Mouse (Mus musculus) kidney, postnatal 0 days (tissue): Measurements from ENCODE around the gene Clip3. TPM values are rescaled to one million over a fixed set of nuclear protein-coding genes. Genes with fewer than 3 reads are reported as not detected.
A peak's percentile ranks its signal among the peaks of the same experiment; 100 is the strongest.

Experiments used
- ATAC-seq: fragments of 200-750 bp; cut with Nextera tagmentation; replicated peaks from 2 replicates; pipeline ENCODE4 v1.8.0; 2017; ENCODE audit warnings: low read depth, moderate number of reproducible peaks, moderate TSS enrichment, moderate library complexity; ENCODE audit not compliant: low FRiP score
- DNase-seq: peaks from one replicate; pipeline ENCODE4 v3.0.0-alpha.2; 2016; ENCODE audit warnings: low spot score
- H3K27ac ChIP-seq: fragments of 300-500 bp; sonication (generic); 2 replicates; pipeline ENCODE4 v1.5.1; 2014; ENCODE audit warnings: mild to moderate bottlenecking
- H3K27me3 ChIP-seq: fragments of 300-500 bp; sonication (generic); 2 replicates; pipeline ENCODE4 v1.6.1; 2014; ENCODE audit warnings: low read length, mixed read lengths; ENCODE audit not compliant: insufficient read depth
- H3K36me3 ChIP-seq: fragments of 300-500 bp; sonication (generic); 2 replicates; pipeline ENCODE4 v1.6.1; 2014; ENCODE audit warnings: low read length, mixed read lengths; ENCODE audit not compliant: insufficient read depth
- H3K4me1 ChIP-seq: fragments of 300-500 bp; sonication (generic); replicated peaks from 2 replicates; pipeline ENCODE4 v1.6.1; 2014; ENCODE audit warnings: antibody characterized with exemption, low read length, mixed read lengths; ENCODE audit not compliant: insufficient read depth
- H3K4me2 ChIP-seq: fragments of 300-500 bp; sonication (generic); 2 replicates; pipeline ENCODE4 v1.6.1; 2014; ENCODE audit warnings: mild to moderate bottlenecking, low read length, moderate library complexity, mixed read lengths
- H3K4me3 ChIP-seq: fragments of 300-500 bp; sonication (generic); replicated peaks from 2 replicates; pipeline ENCODE4 v1.5.1; 2014; ENCODE audit warnings: low read depth, low read length
- H3K9ac ChIP-seq: fragments of 300-500 bp; sonication (generic); 2 replicates; pipeline ENCODE4 v1.6.1; 2014; ENCODE audit warnings: low read depth, low read length
- H3K9me3 ChIP-seq: fragments of 300-500 bp; sonication (generic); replicated peaks from 2 replicates; pipeline ENCODE4 v1.6.1; 2016; ENCODE audit warnings: low read length, inconsistent platforms, mixed read lengths
- CTCF ChIP-seq: IDR thresholded peaks from 2 replicates; pipeline ENCODE4 v1.5.1; 2016; ENCODE audit warnings: antibody characterized with exemption, low read depth, mild to moderate bottlenecking, moderate library complexity
- WGBS: fragments of 180-500 bp; shearing (Covaris S2); extraction: QIAGEN DNeasy Blood & Tissue Kit; methylation state at CpG from one replicate; pipeline ENCODE4 v1.1.7; 2014; 5-methylcytosine and 5-hydroxymethylcytosine counted together
- polyA plus RNA-seq: library from polyadenylated mRNA; unstranded; fragments of >200 nt; fragmentation: Nextera tagmentation; extraction: Ambion mirVana; gene quantifications from 2 replicates; pipeline ENCODE4 v1.2.1, GENCODE M21; 2015

The Clip3 gene
- polyA plus RNA-seq, 1 experiment from 2014 or later: 22.7 TPM

- no peak for ATAC-seq
- no peak overlapping the region for H3K27ac ChIP-seq
- 32% methylated on average over 10 of the region's 10 CpGs for WGBS
Measured at GRCm38 (mm10) chr7:30328379-30328778, 36.9 kb downstream of the Clip3 start.

GRCm38 (mm10) chr7:30331887-30332286 lies 40.4 kb downstream of the Clip3 start:
- Histone ChIP-seq H3K27ac (no peak overlapping the region), H3K9ac (no peak overlapping the region), H3K4me3 (no peak overlapping the region), H3K36me3 (no peaks in the 10 kb centered on the region), H3K27me3 (no peaks in the 10 kb centered on the region; the same call in 1 of the 2 replicates), H3K9me3 (no peaks in the 10 kb centered on the region), H3K4me1 (0 out of 2 replicates have a peak, but pooled peaks cover 5% of the 10 kb centered on the region), H3K4me2 (no peak overlapping the region)
- 9% methylated on average over 13 of the region's 13 CpGs for WGBS
- ATAC-seq (peak; percentile 76), DNase-seq (peak; percentile 97)
- TF ChIP-seq CTCF: peak; percentile 96

More at GRCm38 (mm10) chr7:30328379-30328778, 36.9 kb downstream of the Clip3 start:
- Histone ChIP-seq H3K36me3 (no peaks in the 10 kb centered on the region), H3K4me2 (no peak overlapping the region), H3K9me3 (no peaks in the 10 kb centered on the region), H3K27me3 (no peaks in the 10 kb centered on the region), H3K4me3 (no peak overlapping the region), H3K9ac (no peak overlapping the region), H3K4me1 (0 out of 2 replicates have a peak, but pooled peaks cover 5% of the 10 kb centered on the region)
- no peak for DNase-seq
- no peak for TF ChIP-seq CTCF

- ATAC-seq: no peak
- H3K9ac ChIP-seq: no peak overlapping the region
- no peak overlapping the region for H3K27ac ChIP-seq
- H3K27me3 ChIP-seq: no peaks in the 10 kb centered on the region; the same call in 1 of the 2 replicates
- H3K4me2 ChIP-seq: no peak overlapping the region
- no peaks in the 10 kb centered on the region for H3K9me3 ChIP-seq
- TF ChIP-seq CTCF: no peak
- H3K36me3 ChIP-seq: no peaks in the 10 kb centered on the region
- 65% methylated on average over 18 of the region's 18 CpGs for WGBS
- H3K4me1 ChIP-seq: no peaks in the 10 kb centered on the region
- H3K4me3 ChIP-seq: no peak overlapping the region
- DNase-seq: no peak
Measured at GRCm38 (mm10) chr7:30332622-30333259, 41.2 kb downstream of the Clip3 start.

- no peak for TF ChIP-seq CTCF
- no peak overlapping the region for H3K4me3 ChIP-seq
- no peaks in the 10 kb centered on the region; the same call in 1 of the 2 replicates for H3K27me3 ChIP-seq
- WGBS: 25% methylated on average over 4 of the region's 4 CpGs
- no peaks in the 10 kb centered on the region for H3K36me3 ChIP-seq
- H3K9me3 ChIP-seq: no peaks in the 10 kb centered on the region
- peak; percentile 29 for DNase-seq
- no peaks in the 10 kb centered on the region for H3K4me1 ChIP-seq
- no peak overlapping the region for H3K27ac ChIP-seq
- no peak overlapping the region for H3K9ac ChIP-seq
- H3K4me2 ChIP-seq: no peak overlapping the region
- no peak for ATAC-seq
Measured at GRCm38 (mm10) chr7:30333436-30333835, 41.9 kb downstream of the Clip3 start.

GRCm38 (mm10) chr7:30334563-30334962 lies 43.0 kb downstream of the Clip3 start:
- no peak for ATAC-seq
- H3K9me3 ChIP-seq: no peaks in the 10 kb centered on the region
- no peak for TF ChIP-seq CTCF
- no peaks in the 10 kb centered on the region for H3K4me1 ChIP-seq
- no peak overlapping the region for H3K9ac ChIP-seq
- 66% methylated on average over 5 of the region's 5 CpGs for WGBS
- DNase-seq: no peak
- H3K27me3 ChIP-seq: no peaks in the 10 kb centered on the region; the same call in 1 of the 2 replicates
- H3K27ac ChIP-seq: no peak overlapping the region
- H3K4me2 ChIP-seq: no peak overlapping the region
- no peaks in the 10 kb centered on the region for H3K36me3 ChIP-seq
- no peak overlapping the region for H3K4me3 ChIP-seq

- WGBS: 46% methylated on average over 6 of the region's 6 CpGs
- Histone ChIP-seq H3K4me1 (no peaks in the 10 kb centered on the region), H3K27me3 (no peaks in the 10 kb centered on the region; the same call in 1 of the 2 replicates), H3K9ac (no peak overlapping the region), H3K27ac (no peak overlapping the region), H3K4me3 (no peak overlapping the region), H3K36me3 (no peaks in the 10 kb centered on the region), H3K9me3 (no peaks in the 10 kb centered on the region), H3K4me2 (no peak overlapping the region)
- ATAC-seq (no peak), DNase-seq (no peak)
- no peak for TF ChIP-seq CTCF
Measured at GRCm38 (mm10) chr7:30335688-30336087, 44.2 kb downstream of the Clip3 start.

GRCm38 (mm10) chr7:30336384-30336783 lies 44.9 kb downstream of the Clip3 start:
- H3K4me3 ChIP-seq: no peak overlapping the region
- no peaks in the 10 kb centered on the region for H3K36me3 ChIP-seq
- peak; percentile 91 for DNase-seq
- peak; percentile 44; the same call in 1 of the 2 replicates for ATAC-seq
- no peak overlapping the region for H3K4me2 ChIP-seq
- H3K9me3 ChIP-seq: no peaks in the 10 kb centered on the region
- H3K9ac ChIP-seq: no peak overlapping the region
- 6% methylated on average over 9 of the region's 9 CpGs for WGBS
- H3K4me1 ChIP-seq: no peaks in the 10 kb centered on the region
- peak; percentile 93 for TF ChIP-seq CTCF
- no peaks in the 10 kb centered on the region; the same call in 1 of the 2 replicates for H3K27me3 ChIP-seq
- no peak overlapping the region for H3K27ac ChIP-seq
